Mouse (Mus musculus): ENCODE results near the gene Pbx4.

- TF ChIP-seq EP300 (IDR thresholded peaks at IDR 0.05; ENCODE audit: low read depth): no peak
- TF ChIP-seq CTCF (IDR thresholded peaks at IDR 0.05; ENCODE audit: low read depth): no peak
These were observed 65.6 kb downstream of the Pbx4 start for GRCm38 (mm10) chr8:69897857-69898256.
